Mouse (Mus musculus) cerebellum, adult 2 months (tissue): ENCODE measurements around the gene Gsg1. TPM values are rescaled to one million over a fixed set of nuclear protein-coding genes. Genes with fewer than 3 reads are reported as not detected.

Experiments
- DNase-seq, 2 experiments: peaks; one replicate each; pipeline ENCODE4 v3.0.0; 2021
- H3K27ac ChIP-seq: fragments of 200-500 bp; 2 replicates; pipeline ENCODE4 v1.5.1; 2012; ENCODE audit warnings: low read length, control low read depth, inconsistent platforms; ENCODE audit not compliant: insufficient read depth
- H3K27me3 ChIP-seq: fragments of 200-500 bp; 2 replicates; pipeline ENCODE4 v1.6.1; 2012; ENCODE audit warnings: inconsistent platforms, mild to moderate bottlenecking, low read length, moderate library complexity; ENCODE audit not compliant: control insufficient read depth, insufficient read depth
- H3K4me1 ChIP-seq: fragments of 200-500 bp; 2 replicates; pipeline ENCODE4 v1.6.1; 2011; ENCODE audit warnings: low read length; ENCODE audit not compliant: control insufficient read depth, insufficient read depth
- H3K4me3 ChIP-seq: fragments of 200-500 bp; replicated peaks from 2 replicates; pipeline ENCODE3; 2011; ENCODE audit warnings: mild to moderate bottlenecking, low read depth, low read length, control low read depth; ENCODE audit not compliant: insufficient read depth
- CTCF ChIP-seq: fragments of 200-500 bp; IDR thresholded peaks from 2 replicates; pipeline ENCODE4 v1.5.1; 2011; ENCODE audit warnings: low read depth, mild to moderate bottlenecking, control low read depth, low read length, moderate library complexity, borderline replicate concordance; ENCODE audit not compliant: insufficient read depth
- POLR2A ChIP-seq: fragments of 200-500 bp; IDR thresholded peaks from 2 replicates; pipeline ENCODE4 v1.6.1; 2011; ENCODE audit warnings: low read length, control low read depth, borderline replicate concordance; ENCODE audit not compliant: insufficient read depth
- WGBS: fragments of 180-500 bp; shearing (Covaris S2); methylation state at CpG from one replicate; pipeline ENCODE4 v1.1.7; 2018; 5-methylcytosine and 5-hydroxymethylcytosine counted together
- polyA plus RNA-seq: library from polyadenylated mRNA; depleted of rRNA; stranded (reverse); fragments of >200 nt; gene quantifications from 2 replicates; pipeline ENCODE4 v1.2.3, GENCODE M21; 2012

Gene Gsg1
- polyA plus RNA-seq, 1 experiment: 0.13 TPM

- 71% methylated on average over 6 of the region's 6 CpGs for WGBS
- Histone ChIP-seq H3K4me3 (no peak overlapping the region), H3K4me1 (no peaks in the 10 kb centered on the region), H3K27me3 (no peaks in the 10 kb centered on the region), H3K27ac (no peak overlapping the region)
- no peak for TF ChIP-seq CTCF
- TF ChIP-seq POLR2A: no peak
- DNase-seq: no peak
Measured at GRCm38 (mm10) chr6:135294150-135294549, 40.0 kb upstream of the Gsg1 start.

GRCm38 (mm10) chr6:135292391-135292790 is 38.2 kb upstream of the Gsg1 start:
- WGBS: 73% methylated on average over 4 of the region's 4 CpGs
- no peak for TF ChIP-seq CTCF
- TF ChIP-seq POLR2A: no peak
- no peak overlapping the region for H3K4me3 ChIP-seq
- no peak for DNase-seq
- no peak overlapping the region for H3K27ac ChIP-seq
- no peaks in the 10 kb centered on the region for H3K27me3 ChIP-seq
- H3K4me1 ChIP-seq: no peaks in the 10 kb centered on the region

GRCm38 (mm10) chr6:135279856-135280255 is 25.7 kb upstream of the Gsg1 start:
- DNase-seq: no peak
- Histone ChIP-seq H3K4me3 (no peak overlapping the region), H3K27me3 (no peaks in the 10 kb centered on the region), H3K4me1 (no peaks in the 10 kb centered on the region), H3K27ac (no peak overlapping the region)
- WGBS: 20% methylated on average over 10 of the region's 10 CpGs
- no peak for TF ChIP-seq CTCF
- no peak for TF ChIP-seq POLR2A

- no peak overlapping the region for H3K4me3 ChIP-seq
- H3K27ac ChIP-seq: no peak overlapping the region
- DNase-seq: no peak
- no peaks in the 10 kb centered on the region for H3K27me3 ChIP-seq
- TF ChIP-seq CTCF: no peak
- no peak for TF ChIP-seq POLR2A
- WGBS: 23% methylated on average over 5 of the region's 5 CpGs
- H3K4me1 ChIP-seq: no peaks in the 10 kb centered on the region
Measured at GRCm38 (mm10) chr6:135279286-135279685, 25.1 kb upstream of the Gsg1 start.

GRCm38 (mm10) chr6:135278302-135278701 is 24.2 kb upstream of the Gsg1 start:
- Histone ChIP-seq H3K4me3 (no peak overlapping the region), H3K4me1 (no peaks in the 10 kb centered on the region), H3K27ac (no peak overlapping the region), H3K27me3 (no peaks in the 10 kb centered on the region)
- no peak for DNase-seq
- TF ChIP-seq POLR2A (no peak), CTCF (no peak)
- 91% methylated on average over 6 of the region's 6 CpGs for WGBS

GRCm38 (mm10) chr6:135276474-135277295 is 22.5 kb upstream of the Gsg1 start:
- Histone ChIP-seq H3K27me3 (no peaks in the 10 kb centered on the region), H3K27ac (no peak overlapping the region), H3K4me3 (no peak overlapping the region), H3K4me1 (no peaks in the 10 kb centered on the region)
- no peak for DNase-seq
- no peak for TF ChIP-seq CTCF
- TF ChIP-seq POLR2A: no peak
- 84% methylated on average over 6 of the region's 6 CpGs for WGBS

- DNase-seq: no peak
- Histone ChIP-seq H3K4me3 (no peak overlapping the region), H3K4me1 (no peaks in the 10 kb centered on the region), H3K27me3 (no peaks in the 10 kb centered on the region), H3K27ac (no peak overlapping the region)
- TF ChIP-seq CTCF (no peak), POLR2A (no peak)
- 27% methylated on average over 4 of the region's 4 CpGs for WGBS
Measured at GRCm38 (mm10) chr6:135275231-135275630, 21.1 kb upstream of the Gsg1 start.

GRCm38 (mm10) chr6:135273066-135273465 is 18.9 kb upstream of the Gsg1 start:
- 94% methylated on average over 6 of the region's 6 CpGs for WGBS

More at GRCm38 (mm10) chr6:135273066-135273465, 18.9 kb upstream of the Gsg1 start:
- no peak overlapping the region for H3K4me3 ChIP-seq
- no peak overlapping the region for H3K27ac ChIP-seq
- no peak for DNase-seq
- H3K4me1 ChIP-seq: no peaks in the 10 kb centered on the region
- no peak for TF ChIP-seq CTCF
- no peak for TF ChIP-seq POLR2A
- H3K27me3 ChIP-seq: no peaks in the 10 kb centered on the region
